Mouse (Mus musculus) ES-Bruce4 (cell line): ENCODE data around the gene Ntn1.

Experiments used
- CTCF ChIP-seq: IDR thresholded peaks from one replicate; pipeline ENCODE4 v1.8.1; 2011; ENCODE audit warnings: low read depth, low read length
- EP300 ChIP-seq: IDR thresholded peaks from 2 replicates; pipeline ENCODE4 v1.6.1; 2011; ENCODE audit warnings: low read depth, low read length; ENCODE audit not compliant: insufficient read depth
- POLR2A ChIP-seq: IDR thresholded peaks from one replicate; pipeline ENCODE4 v1.8.1; 2011; ENCODE audit warnings: low read length; ENCODE audit not compliant: insufficient read depth

- no peak for TF ChIP-seq CTCF
- no peak for TF ChIP-seq POLR2A
- no peak for TF ChIP-seq EP300
These were observed 201.5 kb downstream of the Ntn1 start for GRCm38 (mm10) chr11:68199103-68199502.
